Mouse (Mus musculus) CH12.LX (cell line): ENCODE measurements around the gene Chrd. TPM values are rescaled to one million over a fixed set of nuclear protein-coding genes. Genes with fewer than 3 reads are reported as not detected.

ENCODE experiments used
- DNase-seq: peaks from one replicate; pipeline ENCODE4 v3.0.0-alpha.2; 2013; ENCODE audit errors: extremely low read depth
- H3K27ac ChIP-seq: 2 replicates; pipeline ENCODE4 v1.5.1; 2012; ENCODE audit warnings: low read depth, mild to moderate bottlenecking, control low read depth, moderate library complexity; ENCODE audit not compliant: insufficient read depth
- H3K27me3 ChIP-seq: replicated peaks from 2 replicates; pipeline ENCODE3; 2012; ENCODE audit warnings: inconsistent platforms
- H3K36me3 ChIP-seq, 2 experiments: replicated peaks in 1 of 2; 2 replicates each; pipeline versions ENCODE3 to v1.6.1; 2012; ENCODE audit warnings: inconsistent platforms in 1 of 2, low read length in 1 of 2, mild to moderate bottlenecking in 1 of 2, mixed read lengths in 1 of 2, moderate library complexity in 1 of 2; ENCODE audit not compliant: control insufficient read depth in 1 of 2, insufficient read depth in 1 of 2
- H3K4me1 ChIP-seq, 2 experiments: 2 replicates each; pipeline ENCODE4 v1.6.1; 2012; ENCODE audit warnings: inconsistent platforms in 1 of 2, moderate library complexity in 1 of 2; ENCODE audit not compliant: insufficient read depth in 2 of 2, control insufficient read depth in 1 of 2
- H3K4me2 ChIP-seq: 2 replicates; pipeline ENCODE4 v1.6.1; 2012; ENCODE audit warnings: low read depth, mild to moderate bottlenecking, control low read depth; ENCODE audit not compliant: poor library complexity, insufficient read depth, severe bottlenecking
- H3K4me3 ChIP-seq, 3 experiments: fragments of 150-350 bp in 1 of 3; sonication (generic) in 1 of 3; replicated peaks in 1 of 3; 2 replicates each; pipeline versions ENCODE3 to v1.5.1; 2011 to 2012; ENCODE audit warnings: low read depth in 2 of 3, low read length in 2 of 3, mild to moderate bottlenecking in 2 of 3, moderate library complexity in 2 of 3, control low read depth in 1 of 3, improper control_type of control experiment in 1 of 3, inconsistent platforms in 1 of 3, mixed read lengths in 1 of 3; ENCODE audit not compliant: poor library complexity in 1 of 3
- H3K79me2 ChIP-seq: replicated peaks from 2 replicates; pipeline ENCODE4 v1.6.1; 2012; ENCODE audit warnings: mild to moderate bottlenecking, moderate library complexity; ENCODE audit not compliant: control insufficient read depth, poor library complexity, insufficient read depth, severe bottlenecking; ENCODE audit errors: extremely low read depth
- H3K9ac ChIP-seq: 2 replicates; pipeline ENCODE4 v1.6.1; 2012; ENCODE audit warnings: low read depth, mild to moderate bottlenecking, control low read depth, moderate library complexity; ENCODE audit not compliant: insufficient read depth
- H3K9me3 ChIP-seq: replicated peaks from 2 replicates; pipeline ENCODE3; 2012; ENCODE audit warnings: low read length, inconsistent platforms, mixed read lengths
- CHD1 ChIP-seq: IDR thresholded peaks from 2 replicates; pipeline ENCODE4 v1.6.1; 2012; ENCODE audit warnings: low read depth, low read length, improper control_type of control experiment, inconsistent platforms
- CHD2 ChIP-seq: IDR thresholded peaks from 2 replicates; pipeline ENCODE4 v1.6.1; 2011; ENCODE audit warnings: low read length, improper control_type of control experiment
- CTCF ChIP-seq, 2 experiments: IDR thresholded peaks in 1 of 2; conservative IDR thresholded peaks in 1 of 2; 2 replicates each; pipeline ENCODE4 v1.5.1; 2011 to 2012; ENCODE audit warnings: low read depth in 2 of 2, low read length in 2 of 2, improper control_type of control experiment in 1 of 2, inconsistent platforms in 1 of 2, mild to moderate bottlenecking in 1 of 2, moderate library complexity in 1 of 2
- EP300 ChIP-seq: IDR thresholded peaks from 2 replicates; pipeline ENCODE4 v1.6.1; 2011; ENCODE audit warnings: low read length, improper control_type of control experiment
- ETS1 ChIP-seq: conservative IDR thresholded peaks from 2 replicates; pipeline ENCODE4 v1.6.1; 2012; ENCODE audit warnings: low read depth, mild to moderate bottlenecking, inconsistent platforms, low read length, improper control_type of control experiment, moderate library complexity
- GABPA ChIP-seq: IDR thresholded peaks from 2 replicates; pipeline ENCODE4 v1.6.1; 2012; ENCODE audit warnings: low read depth, low read length, improper control_type of control experiment, inconsistent platforms; ENCODE audit not compliant: insufficient replicate concordance
- JUN ChIP-seq: IDR thresholded peaks from 2 replicates; pipeline ENCODE4 v1.6.1; 2011; ENCODE audit warnings: low read depth, mild to moderate bottlenecking, low read length, improper control_type of control experiment, moderate library complexity; ENCODE audit not compliant: insufficient read depth
- KAT2A ChIP-seq: IDR thresholded peaks from 2 replicates; pipeline ENCODE4 v1.6.1; 2012; ENCODE audit warnings: low read length, improper control_type of control experiment, inconsistent platforms; ENCODE audit not compliant: insufficient replicate concordance
- MEF2A ChIP-seq: IDR thresholded peaks from 2 replicates; pipeline ENCODE4 v1.6.1; 2014; ENCODE audit warnings: low read depth, mild to moderate bottlenecking, inconsistent platforms, low read length, improper control_type of control experiment, borderline replicate concordance
- NRF1 ChIP-seq: IDR thresholded peaks from 2 replicates; pipeline ENCODE4 v1.6.1; 2014; ENCODE audit warnings: low read depth, mild to moderate bottlenecking, inconsistent platforms, low read length, improper control_type of control experiment, moderate library complexity
- RAD21 ChIP-seq: IDR thresholded peaks from 2 replicates; pipeline ENCODE4 v1.6.1; 2011; ENCODE audit warnings: low read depth, mild to moderate bottlenecking, low read length, improper control_type of control experiment, moderate library complexity
- SMC3 ChIP-seq: IDR thresholded peaks from 2 replicates; pipeline ENCODE4 v1.6.1; 2011; ENCODE audit warnings: low read depth, low read length, improper control_type of control experiment
- TCF12 ChIP-seq: IDR thresholded peaks from 2 replicates; pipeline ENCODE4 v1.6.1; 2014; ENCODE audit warnings: low read depth, mild to moderate bottlenecking, inconsistent platforms, low read length, improper control_type of control experiment
- USF2 ChIP-seq: conservative IDR thresholded peaks from 2 replicates; pipeline ENCODE4 v1.6.1; 2011; ENCODE audit warnings: low read depth, low read length, improper control_type of control experiment
- ZKSCAN1 ChIP-seq: IDR thresholded peaks from 2 replicates; pipeline ENCODE4 v1.6.1; 2012; ENCODE audit warnings: low read depth, inconsistent platforms, low read length, improper control_type of control experiment, borderline replicate concordance
- ZMIZ1 ChIP-seq: IDR thresholded peaks from 2 replicates; pipeline ENCODE4 v1.6.1; 2012; ENCODE audit warnings: low read depth, mild to moderate bottlenecking, inconsistent platforms, low read length, improper control_type of control experiment
- ZNF384 ChIP-seq: IDR thresholded peaks from 2 replicates; pipeline ENCODE4 v1.6.1; 2012; ENCODE audit warnings: low read depth, low read length, improper control_type of control experiment, inconsistent platforms
- dilution Hi-C: fragments of 300-500 bp; cut with MboI; formaldehyde crosslinking; loops from 2 replicates; pipeline ENCODE4 v1.14.3; 2020; ENCODE audit warnings: low sequenced_read_pairs; ENCODE audit not compliant: extremely low pct_unique_long_range_greater_than_20kb, extremely low pct_ligation_motif_present
- in situ Hi-C: fragments of 300-500 bp; cut with MboI; formaldehyde crosslinking; loops from 3 replicates; pipeline ENCODE4 v1.14.3; 2019; ENCODE audit warnings: low sequenced_read_pairs, low pct_ligation_motif_present, low pct_unique_long_range_greater_than_20kb, mixed read lengths
- polyA plus RNA-seq: library from polyadenylated mRNA; unstranded; fragments of >175 nt; gene quantifications from 2 replicates; pipeline ENCODE4 v1.2.1, GENCODE M21; 2012; ENCODE audit warnings: low read depth; ENCODE audit not compliant: insufficient read length
- total RNA-seq, 2 experiments: library from RNA; depleted of rRNA; stranded (reverse); fragments of 300-350 nt in 1 of 2; fragments of >200 nt in 1 of 2; gene quantifications; 2 replicates each; pipeline ENCODE4 v1.2.3; 2012 to 2014

The Chrd gene
- total and polyA plus RNA-seq, 3 experiments = not detected

DNA sequence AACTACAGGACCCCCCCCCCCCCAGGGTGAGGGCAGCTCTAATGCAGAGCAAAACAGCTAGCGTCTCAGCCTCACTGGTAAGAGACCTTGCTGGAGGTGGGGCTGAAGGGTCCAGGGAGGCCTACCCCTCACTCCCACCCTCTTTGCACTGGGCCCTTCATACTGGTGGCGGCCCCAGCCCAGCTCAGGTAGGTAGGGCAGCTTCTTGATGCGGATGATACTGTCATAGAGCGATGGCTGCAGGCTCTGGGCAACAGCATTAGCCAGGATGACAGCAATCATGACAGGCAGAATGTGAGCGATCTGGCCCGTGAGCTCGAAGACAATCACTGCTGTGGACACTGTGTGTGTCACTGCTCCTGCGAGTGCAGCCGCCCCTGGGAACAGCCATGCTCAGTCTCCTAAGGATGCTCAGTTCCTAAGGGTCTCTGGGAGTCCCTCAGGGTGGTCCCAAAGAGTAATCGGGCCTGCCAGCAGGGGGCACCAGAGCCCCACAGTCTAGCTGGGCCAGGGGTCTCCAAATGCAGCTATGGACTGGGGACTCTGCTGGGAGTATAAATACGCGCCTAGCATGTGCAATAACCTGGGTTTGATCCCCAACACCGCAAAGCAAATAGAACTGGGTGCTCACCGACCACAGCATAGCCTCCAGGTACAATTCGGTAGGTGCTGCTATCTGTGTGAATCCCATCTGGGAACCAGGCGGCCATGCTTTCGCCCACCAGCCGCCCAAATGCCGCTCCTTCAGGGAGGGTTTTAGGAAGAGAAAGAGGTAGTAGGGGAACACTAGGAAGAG, 23.8 kb upstream of the Chrd start:
- in situ Hi-C loops (no loop called here), dilution Hi-C loops (no loop called here)
- H3K9ac ChIP-seq = no peak overlapping the region
- no peaks in the 10 kb centered on the region for H3K79me2 ChIP-seq
- H3K36me3 ChIP-seq = peaks cover 0 to 25% of the 10 kb centered on the region in 2 experiments
- H3K4me1 ChIP-seq = peaks cover 0 to 19% of the 10 kb centered on the region in 2 experiments; a peak in 2 of 4 replicates
- H3K27me3 ChIP-seq = no peaks in the 10 kb centered on the region
- H3K4me2 ChIP-seq = no peak overlapping the region
- DNase-seq = no peak
- H3K9me3 ChIP-seq = no peaks in the 10 kb centered on the region
- H3K4me3 ChIP-seq = no peak overlapping the region
- H3K27ac ChIP-seq = no peak overlapping the region
- TF ChIP-seq GABPA (no peak), SMC3 (peak; percentile 60), RAD21 (peak; percentile 70), ZKSCAN1 (no peak), USF2 (no peak), CTCF (conservative IDR thresholded peaks at IDR 0.05 in 1 of 2, IDR thresholded peaks at IDR 0.05 in 1 of 2; ENCODE audit: low read depth in 2 of 2, low read length in 2 of 2) (peak; percentile 78 to 81), ZNF384 (no peak)
- TF ChIP-seq, all 38 proteins: peak for 3

GRCm38 (mm10) chr16:20710370-20710769, 22.6 kb upstream of the Chrd start:
- Histone ChIP-seq H3K4me3 (no peak overlapping the region), H3K27ac (no peak overlapping the region), H3K4me2 (no peak overlapping the region), H3K79me2 (no peaks in the 10 kb centered on the region), H3K27me3 (peaks cover 9% of the 10 kb centered on the region), H3K4me1 (peaks cover 6 to 24% of the 10 kb centered on the region in 2 experiments; a peak in 3 of 4 replicates), H3K9me3 (no peaks in the 10 kb centered on the region), H3K36me3 (peaks cover 0 to 25% of the 10 kb centered on the region in 2 experiments), H3K9ac (no peak overlapping the region)
- no peak for DNase-seq
- dilution Hi-C loops = no loop called here
- in situ Hi-C loops = loop anchor here (10.0 kb wide), 1 partner anchor 184 kb away; no protein-coding TSS in a partner anchor
- TF ChIP-seq CTCF (conservative IDR thresholded peaks at IDR 0.05 in 1 of 2, IDR thresholded peaks at IDR 0.05 in 1 of 2; ENCODE audit: low read depth in 2 of 2, low read length in 2 of 2) (no peak), RAD21 (no peak), JUN (no peak), TCF12 (no peak), ZMIZ1 (no peak), CHD2 (no peak), NRF1 (no peak), MEF2A (no peak), ETS1 (no peak), CHD1 (no peak), EP300 (no peak), KAT2A (no peak)
